Mouse (Mus musculus) cortical plate, adult 2 months (tissue): Measurements from ENCODE around the gene Slc35a1. TPM values are rescaled to one million over a fixed set of nuclear protein-coding genes. Genes with fewer than 3 reads are reported as not detected.

ENCODE experiments used
- H3K27ac ChIP-seq: fragments of 200-500 bp; 2 replicates; pipeline ENCODE4 v1.5.1; 2012; ENCODE audit warnings: low read length, control low read depth, inconsistent platforms; ENCODE audit not compliant: insufficient read depth
- H3K4me1 ChIP-seq: fragments of 200-500 bp; 2 replicates; pipeline ENCODE4 v1.6.1; 2011; ENCODE audit warnings: low read length; ENCODE audit not compliant: control insufficient read depth, insufficient read depth
- H3K4me3 ChIP-seq: fragments of 200-500 bp; 2 replicates; pipeline ENCODE4 v1.5.1; 2011; ENCODE audit warnings: mild to moderate bottlenecking, low read length, control low read depth; ENCODE audit not compliant: insufficient read depth
- CTCF ChIP-seq: fragments of 200-500 bp; IDR thresholded peaks from 2 replicates; pipeline ENCODE4 v1.5.1; 2011; ENCODE audit warnings: mild to moderate bottlenecking, control low read depth, low read length; ENCODE audit not compliant: insufficient read depth; ENCODE audit errors: extremely low read depth
- POLR2A ChIP-seq: fragments of 200-500 bp; IDR thresholded peaks from 2 replicates; pipeline ENCODE4 v1.6.1; 2011; ENCODE audit warnings: mild to moderate bottlenecking, low read length, control low read depth; ENCODE audit not compliant: insufficient read depth; ENCODE audit errors: extremely low read depth
- polyA plus RNA-seq: library from polyadenylated mRNA; depleted of rRNA; stranded (reverse); fragments of >200 nt; gene quantifications from 2 replicates; pipeline ENCODE4 v1.2.3, GENCODE M21; 2012

Slc35a1 gene
- polyA plus RNA-seq, 1 experiment, result 17.3 TPM

- Histone ChIP-seq H3K4me3 (no peak overlapping the region), H3K27ac (no peak overlapping the region), H3K4me1 (no peaks in the 10 kb centered on the region)
- TF ChIP-seq CTCF (no peak), POLR2A (no peak)
These were observed 28.2 kb downstream of the Slc35a1 start for GRCm38 (mm10) chr4:34659012-34659411.

- no peak for TF ChIP-seq CTCF
- TF ChIP-seq POLR2A, result no peak
- no peak overlapping the region for H3K27ac ChIP-seq
- no peaks in the 10 kb centered on the region for H3K4me1 ChIP-seq
- H3K4me3 ChIP-seq, result no peak overlapping the region
These were observed 31.1 kb downstream of the Slc35a1 start for GRCm38 (mm10) chr4:34656101-34656500.

DNA sequence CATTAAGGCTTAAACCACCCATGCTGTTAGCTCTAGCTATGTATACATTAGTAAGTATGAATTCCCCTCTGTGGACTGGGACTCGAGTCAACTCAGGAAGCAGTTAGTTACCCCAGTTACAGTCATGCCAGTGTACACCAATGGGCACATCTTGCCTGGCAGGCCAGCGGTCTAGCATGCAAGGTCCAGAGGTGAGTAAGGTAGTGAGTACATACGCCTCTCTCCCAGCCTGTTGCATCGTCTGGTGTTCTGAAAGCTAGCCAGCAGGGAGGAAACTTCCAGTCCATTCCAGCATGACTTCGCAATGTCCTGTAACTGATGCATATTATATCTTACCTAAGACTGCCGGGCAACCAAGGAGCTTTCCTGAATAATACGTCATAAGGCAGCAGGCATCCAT, 34.1 kb downstream of the Slc35a1 start:
- Histone ChIP-seq H3K4me1 (no peaks in the 10 kb centered on the region), H3K4me3 (no peak overlapping the region), H3K27ac (no peak overlapping the region)
- TF ChIP-seq CTCF, result no peak

- no peak overlapping the region for H3K27ac ChIP-seq
- H3K4me1 ChIP-seq, result no peaks in the 10 kb centered on the region
- no peak overlapping the region for H3K4me3 ChIP-seq
- no peak for TF ChIP-seq POLR2A
- TF ChIP-seq CTCF, result no peak
These were observed 42.5 kb downstream of the Slc35a1 start for GRCm38 (mm10) chr4:34644779-34645178.

GRCm38 (mm10) chr4:34640731-34641130, 46.5 kb downstream of the Slc35a1 start:
- no peak overlapping the region for H3K4me3 ChIP-seq
- no peaks in the 10 kb centered on the region for H3K4me1 ChIP-seq
- TF ChIP-seq POLR2A (no peak), CTCF (no peak)
- no peak overlapping the region for H3K27ac ChIP-seq

DNA sequence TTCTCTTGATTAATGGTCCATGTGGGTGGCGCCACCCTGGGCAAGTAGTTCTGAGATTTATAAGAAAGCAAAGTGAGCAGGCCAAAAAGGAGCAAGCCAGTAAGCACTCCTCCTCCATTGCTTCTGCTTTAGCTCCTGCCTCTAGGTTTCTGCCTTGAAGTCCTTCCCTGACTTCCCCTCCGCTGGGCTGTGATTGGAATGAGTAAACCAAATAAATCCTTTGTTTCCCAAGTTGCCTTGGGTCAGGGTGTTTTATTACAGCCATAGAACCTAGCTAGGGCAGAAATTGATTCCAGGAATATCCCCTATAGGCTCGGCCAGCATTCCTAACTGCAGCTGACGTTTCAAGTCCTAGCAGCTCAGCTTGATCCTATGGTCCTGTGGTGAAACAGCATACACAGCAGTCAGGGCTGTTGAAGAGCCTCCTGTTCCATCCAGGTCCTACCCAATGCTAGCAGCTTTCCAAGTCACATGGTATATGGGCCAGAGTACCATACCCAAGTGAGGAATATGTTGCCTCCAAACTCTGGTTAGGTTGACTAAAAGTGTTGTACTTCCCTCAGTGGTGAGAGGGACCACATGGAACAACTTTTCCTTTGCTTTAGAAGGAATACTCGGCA, 47.4 kb downstream of the Slc35a1 start:
- no peak overlapping the region for H3K4me3 ChIP-seq
- no peak overlapping the region for H3K27ac ChIP-seq
- no peaks in the 10 kb centered on the region for H3K4me1 ChIP-seq
- TF ChIP-seq CTCF, result no peak
- TF ChIP-seq POLR2A, result no peak

DNA sequence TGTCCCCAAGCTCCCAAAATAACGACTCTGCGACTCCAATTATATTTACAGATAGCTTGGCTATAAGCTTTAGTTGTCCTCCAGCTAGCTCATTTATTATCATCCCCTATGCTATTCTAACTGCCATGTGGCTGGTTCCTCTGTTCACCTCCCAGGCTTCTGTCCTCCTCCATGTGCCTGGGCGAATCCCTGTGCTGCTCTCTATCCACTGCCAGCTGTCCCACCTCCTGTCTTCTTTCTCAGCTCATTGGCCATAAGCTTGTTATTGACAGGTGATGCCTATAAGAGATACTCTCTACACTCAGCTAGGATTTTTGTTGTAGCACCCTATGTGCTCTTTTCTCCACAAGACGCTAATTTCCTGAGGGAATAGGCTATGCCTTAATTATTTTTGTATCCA, 49.4 kb downstream of the Slc35a1 start:
- Histone ChIP-seq H3K4me3 (no peak overlapping the region), H3K27ac (no peak overlapping the region), H3K4me1 (no peaks in the 10 kb centered on the region)
- no peak for TF ChIP-seq POLR2A
- no peak for TF ChIP-seq CTCF

- Histone ChIP-seq H3K27ac (no peak overlapping the region), H3K4me1 (no peaks in the 10 kb centered on the region), H3K4me3 (no peak overlapping the region)
- TF ChIP-seq CTCF (no peak), POLR2A (no peak)
These were observed 49.9 kb downstream of the Slc35a1 start for GRCm38 (mm10) chr4:34637386-34637785.

DNA sequence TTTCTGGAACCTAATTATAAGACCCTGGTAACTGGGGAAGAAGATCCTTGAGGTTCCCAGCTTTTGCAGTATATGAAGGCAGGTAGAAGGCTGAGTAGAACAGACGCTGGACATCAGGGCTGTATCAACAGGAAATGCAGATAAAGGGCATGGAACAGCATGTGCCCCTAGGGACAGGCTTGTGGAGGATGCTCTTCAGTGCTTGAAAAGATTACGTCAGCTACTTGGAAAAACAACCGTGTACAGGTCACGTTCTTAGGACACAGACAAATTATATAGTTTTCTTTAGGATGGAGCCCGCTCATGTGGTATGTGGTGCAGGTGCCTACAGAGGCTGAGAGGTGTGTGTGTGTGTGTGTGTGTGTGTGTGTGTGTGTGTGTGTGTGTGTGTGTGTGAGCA, 51.2 kb downstream of the Slc35a1 start:
- H3K4me3 ChIP-seq, result no peak overlapping the region
- no peak overlapping the region for H3K27ac ChIP-seq
- H3K4me1 ChIP-seq, result no peaks in the 10 kb centered on the region
- TF ChIP-seq CTCF (no peak), POLR2A (no peak)

DNA sequence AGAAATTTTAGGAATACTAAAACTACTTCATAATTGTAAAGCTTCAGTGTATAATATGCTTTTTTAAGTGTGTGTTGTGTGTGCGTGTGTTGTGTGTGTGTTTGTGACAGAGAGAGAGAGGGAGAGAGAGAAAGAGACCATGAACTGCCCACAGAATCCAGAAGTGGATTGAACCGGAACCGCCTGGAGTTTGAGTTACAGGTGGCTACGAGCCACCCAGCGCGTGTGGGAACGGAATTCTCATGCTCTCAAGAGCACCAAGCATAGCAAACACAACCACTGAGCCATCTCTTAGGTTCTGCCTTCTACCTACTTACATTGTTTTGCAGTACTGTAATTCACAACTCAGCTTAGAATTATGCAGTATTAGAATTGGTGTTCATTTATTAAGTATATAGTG, 53.1 kb downstream of the Slc35a1 start:
- H3K4me1 ChIP-seq, result no peaks in the 10 kb centered on the region
- H3K27ac ChIP-seq, result no peak overlapping the region
- H3K4me3 ChIP-seq, result no peak overlapping the region
- TF ChIP-seq POLR2A, result no peak
- TF ChIP-seq CTCF, result no peak
